Mouse (Mus musculus): ENCODE measurements around the gene Gba.

- TF ChIP-seq CTCF (IDR thresholded peaks at IDR 0.05; ENCODE audit: insufficient read depth, low read depth, low read length): no peak
- no peak for TF ChIP-seq POLR2A (IDR thresholded peaks at IDR 0.05; ENCODE audit: insufficient read depth, low read depth, low read length)
Measured at GRCm38 (mm10) chr3:89224796-89225195, 22.1 kb downstream of the Gba start.
